Mouse (Mus musculus) cerebellum, adult 9-11 months (tissue): ENCODE results near the gene Unc50.

ENCODE experiments used
- DNase-seq: peaks from one replicate; pipeline ENCODE4 v3.0.0; 2022

The Unc50 gene

GRCm38 (mm10) chr1:37448361-37449095 lies 18.6 kb downstream of the Unc50 start:
- DNase-seq, result no peak

- DNase-seq, result no peak
Measured at GRCm38 (mm10) chr1:37451270-37451669, 21.3 kb downstream of the Unc50 start.

GRCm38 (mm10) chr1:37457546-37457945 lies 27.6 kb downstream of the Unc50 start:
- DNase-seq, result no peak

- no peak for DNase-seq
Measured at GRCm38 (mm10) chr1:37464878-37465452, 35.0 kb downstream of the Unc50 start.

- DNase-seq, result no peak
Measured at GRCm38 (mm10) chr1:37466322-37466995, 36.5 kb downstream of the Unc50 start.

GRCm38 (mm10) chr1:37467806-37468205 lies 37.9 kb downstream of the Unc50 start:
- DNase-seq, result no peak

GRCm38 (mm10) chr1:37469007-37469406 lies 39.1 kb downstream of the Unc50 start:
- no peak for DNase-seq

DNA sequence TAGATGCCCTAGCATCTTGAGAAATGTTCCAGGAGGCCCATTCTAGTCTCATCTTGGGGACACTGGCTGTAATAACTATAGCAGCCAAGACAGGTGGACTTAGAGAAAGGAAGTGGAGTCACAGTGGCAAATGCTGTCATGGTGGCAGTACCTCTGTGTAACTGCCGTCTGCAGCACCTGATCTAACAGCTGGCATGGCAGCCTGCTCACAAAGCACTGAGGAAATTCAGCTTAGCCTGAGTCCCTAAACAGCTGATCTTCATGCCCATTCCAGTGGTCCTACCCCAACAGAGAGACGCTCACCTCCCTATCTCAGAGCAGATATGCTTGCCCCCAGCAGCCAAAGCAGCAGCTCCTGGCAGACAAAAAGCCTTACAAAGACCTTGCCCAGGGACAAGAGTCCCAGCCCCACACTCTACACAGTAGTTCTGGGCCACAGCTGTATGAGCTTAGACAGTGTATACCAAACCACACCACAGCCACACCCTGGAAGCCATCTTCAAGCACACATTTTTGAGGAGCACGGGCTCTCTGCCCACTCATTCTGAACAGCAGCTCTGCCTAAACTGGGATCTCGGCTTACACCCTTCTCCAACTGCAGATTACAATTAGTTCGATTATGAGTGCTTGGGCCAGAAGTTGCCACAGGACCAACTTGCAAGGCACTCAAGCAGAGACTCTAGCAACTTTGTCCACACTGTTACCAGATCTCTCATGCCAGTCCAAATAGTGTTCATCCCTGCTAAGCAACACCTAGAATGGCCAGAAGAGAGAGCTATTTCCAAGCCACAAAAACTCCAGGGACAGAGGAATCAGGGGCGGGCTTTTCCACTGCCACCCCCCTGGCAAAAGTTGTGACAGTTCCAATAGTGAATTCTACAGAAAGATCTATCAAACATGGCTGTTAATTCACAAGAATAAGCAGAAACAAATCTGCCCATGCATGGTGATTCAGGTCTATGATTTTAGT lies 41.5 kb downstream of the Unc50 start:
- DNase-seq, result no peak

DNA sequence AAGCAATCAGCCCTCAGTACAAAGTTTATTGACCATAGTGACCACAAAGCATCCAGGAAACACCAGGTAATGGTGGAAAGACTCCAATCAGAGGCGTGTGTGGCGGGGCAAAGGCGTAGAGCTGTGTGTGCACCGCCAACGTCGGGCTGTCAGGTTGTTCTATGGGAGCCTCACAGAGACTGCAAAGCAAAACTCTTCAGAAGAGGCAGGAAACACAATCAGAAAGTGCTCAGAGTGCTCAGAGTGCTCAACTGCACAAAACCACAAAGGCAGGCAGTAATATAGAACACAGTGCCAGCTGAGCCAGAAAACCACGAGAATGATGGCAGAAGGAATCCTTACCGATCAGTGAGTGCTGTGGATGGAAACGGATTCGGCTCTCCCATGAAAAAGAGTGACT lies 43.3 kb downstream of the Unc50 start:
- DNase-seq, result no peak

- DNase-seq, result no peak
Measured at GRCm38 (mm10) chr1:37474046-37474445, 44.1 kb downstream of the Unc50 start.

GRCm38 (mm10) chr1:37474634-37475190 lies 44.8 kb downstream of the Unc50 start:
- DNase-seq, result no peak

DNA sequence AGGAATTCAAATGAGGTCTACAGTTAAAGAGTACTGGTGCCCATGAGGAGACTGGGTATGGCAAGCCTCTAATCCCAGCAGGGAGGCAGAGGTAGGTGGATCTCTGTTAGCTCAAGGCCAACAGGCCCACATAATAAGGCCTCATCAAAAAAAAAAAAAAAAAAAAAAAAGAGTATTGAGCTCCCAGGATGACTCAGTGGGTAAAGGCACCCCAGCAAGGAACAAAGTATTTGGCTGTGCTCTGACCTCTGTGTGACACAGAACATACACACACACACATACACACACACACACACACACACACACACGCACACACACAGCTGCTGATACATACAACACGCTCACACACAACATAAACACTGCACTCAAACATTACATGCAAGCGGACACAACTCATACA lies 45.4 kb downstream of the Unc50 start:
- DNase-seq, result no peak

- no peak for DNase-seq
Measured at GRCm38 (mm10) chr1:37477250-37477649, 47.3 kb downstream of the Unc50 start.

DNA sequence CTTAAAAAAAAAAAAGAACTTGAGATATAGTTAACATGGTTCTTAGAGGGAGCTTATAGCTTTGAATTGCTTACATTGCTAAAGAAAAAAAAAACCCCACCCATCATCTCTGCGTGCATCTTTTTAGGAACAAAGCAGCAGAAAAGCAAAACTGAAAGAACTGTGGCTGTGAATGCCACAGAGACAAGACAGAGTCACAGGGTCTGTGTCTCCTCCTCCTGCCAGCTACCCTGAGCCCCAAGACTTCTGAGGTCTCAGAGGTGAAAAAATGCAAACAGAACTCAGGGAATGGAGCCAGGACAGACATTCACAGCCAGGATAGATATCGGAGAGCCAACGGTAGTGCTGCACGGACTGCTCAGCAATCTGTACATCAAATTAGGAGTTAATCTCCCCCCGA lies 48.0 kb downstream of the Unc50 start:
- DNase-seq, result no peak

DNA sequence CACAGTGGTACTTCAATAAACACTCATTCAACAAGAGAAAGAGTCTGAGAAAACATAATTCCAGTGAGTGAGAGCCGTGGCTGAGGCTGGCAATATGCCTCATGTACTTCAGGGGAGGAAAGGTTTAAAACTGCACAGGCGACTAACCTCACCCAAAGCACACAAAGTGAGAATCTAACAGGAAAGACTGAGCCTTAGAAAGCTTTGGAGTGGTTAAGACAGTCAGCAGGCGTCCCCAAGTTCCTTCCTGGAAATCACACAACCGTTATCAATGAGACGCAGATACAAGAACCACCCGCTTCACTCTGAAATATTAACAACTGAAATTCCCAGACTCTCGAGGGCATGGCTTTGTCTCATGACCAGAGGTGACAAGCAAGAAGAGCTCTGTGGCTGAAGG lies 48.5 kb downstream of the Unc50 start:
- DNase-seq, result no peak

DNA sequence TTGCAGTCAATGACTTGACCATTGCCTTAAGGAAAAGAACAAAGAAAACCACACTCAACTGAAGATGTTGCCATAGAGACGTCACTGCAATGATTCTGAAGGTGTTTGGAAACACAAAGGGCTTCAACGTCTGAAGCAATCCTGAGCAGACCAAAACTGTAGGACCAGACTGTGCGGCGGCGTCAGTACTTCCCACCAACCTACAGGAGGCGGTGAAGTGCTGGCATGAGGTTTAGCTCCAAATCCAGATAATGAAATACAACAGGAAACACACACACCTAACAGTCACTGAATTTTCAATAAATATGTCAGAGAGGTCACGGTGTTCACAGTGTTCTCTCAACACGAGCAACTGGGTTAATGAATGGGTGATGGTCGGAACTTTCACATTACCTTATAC lies 49.1 kb downstream of the Unc50 start:
- DNase-seq, result no peak

DNA sequence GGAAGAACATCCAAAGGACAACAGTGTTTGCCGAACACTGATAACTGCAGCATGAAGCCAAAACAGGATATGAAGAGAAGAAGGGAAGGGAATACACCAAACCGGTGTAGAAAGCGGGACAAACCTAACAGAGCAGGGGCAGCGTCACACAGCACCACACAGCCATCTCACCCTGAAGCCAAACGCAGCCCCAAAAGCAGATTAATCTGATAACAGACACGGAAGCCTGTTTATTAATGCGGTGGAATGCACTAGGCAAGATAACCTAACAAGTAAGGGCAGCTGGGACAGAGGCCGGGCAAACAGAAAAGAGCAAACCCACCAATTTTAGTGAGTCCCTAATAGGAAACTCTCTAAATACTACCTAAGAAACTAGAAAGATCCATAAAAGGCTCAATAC lies 49.8 kb downstream of the Unc50 start:
- DNase-seq, result no peak

- no peak for DNase-seq
Measured at GRCm38 (mm10) chr1:37480731-37481130, 50.8 kb downstream of the Unc50 start.

GRCm38 (mm10) chr1:37481331-37481730 lies 51.4 kb downstream of the Unc50 start:
- no peak for DNase-seq

GRCm38 (mm10) chr1:37484612-37485011 lies 54.7 kb downstream of the Unc50 start:
- DNase-seq, result no peak

DNA sequence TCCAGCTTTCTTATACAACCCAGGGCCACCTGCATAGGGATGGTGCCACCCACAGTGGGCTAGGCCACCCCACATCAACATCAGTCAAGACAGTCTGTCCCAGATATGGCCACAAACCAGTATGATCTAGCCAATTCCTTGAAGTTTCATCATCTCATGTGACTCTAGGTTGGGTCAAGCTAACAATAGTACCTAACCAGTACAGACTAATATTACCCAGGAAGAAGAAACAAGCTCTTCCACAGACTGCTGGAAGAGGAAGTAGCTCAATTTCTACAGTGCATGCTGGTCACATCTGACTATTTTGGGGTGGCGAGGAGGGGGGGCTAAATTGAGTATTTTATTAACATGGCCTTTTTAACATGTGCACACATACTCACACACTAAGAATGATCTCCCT lies 56.5 kb downstream of the Unc50 start:
- DNase-seq, result no peak

DNA sequence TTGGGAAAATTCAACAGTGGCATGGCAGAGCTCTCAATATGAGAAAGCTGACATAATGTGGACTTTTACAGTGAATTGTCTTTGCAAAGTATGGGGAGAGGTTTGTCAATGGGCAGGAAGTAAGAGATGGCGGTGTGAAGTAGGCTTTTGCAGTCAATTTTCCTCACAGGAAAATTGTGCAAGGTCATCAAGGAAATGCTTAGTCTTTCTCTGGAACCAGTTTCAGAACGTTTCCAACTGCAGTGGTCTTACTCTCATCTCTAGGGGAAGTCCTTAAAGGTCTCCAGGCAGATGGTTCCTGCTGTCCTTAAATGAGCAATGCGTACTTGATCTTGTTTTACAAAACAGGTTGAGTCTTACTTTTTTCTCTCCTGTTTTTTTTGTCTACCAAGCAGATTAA lies 57.1 kb downstream of the Unc50 start:
- DNase-seq, result no peak

DNA sequence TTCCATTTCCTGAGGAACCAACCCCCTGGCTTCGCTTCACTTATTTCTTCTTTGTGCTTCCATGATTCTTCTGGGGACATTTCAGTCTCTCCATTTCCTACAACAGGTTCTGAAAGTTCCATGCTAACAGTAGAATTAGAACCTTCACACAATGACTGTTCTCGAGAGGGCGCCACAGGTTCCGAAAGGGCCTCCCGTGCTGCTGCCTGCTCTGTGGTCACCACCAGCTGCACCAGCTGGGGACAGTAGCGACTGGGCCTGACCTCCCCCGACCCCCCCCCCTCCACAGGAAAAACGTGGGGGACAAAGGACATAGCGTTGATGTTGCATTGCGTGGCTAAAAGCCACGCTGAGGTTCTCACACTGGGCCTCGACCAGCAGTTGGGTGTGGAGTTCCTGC lies 58.6 kb downstream of the Unc50 start:
- DNase-seq, result no peak
